Mouse (Mus musculus): Measurements from ENCODE around the gene Cct2. TPM values are rescaled to one million over a fixed set of nuclear protein-coding genes. Genes with fewer than 3 reads are reported as not detected.

Gene Cct2
- 96.9 and 108 TPM in 2 replicates for polyA plus RNA-seq (2012; rRNA removed)

- DNase-seq (ENCODE audit: low read depth), result peak; percentile 45
Measured at GRCm38 (mm10) chr10:117063254-117064021, at the start of gene Cct2. Gene Cct2, minus strand, starts transcription at chr10:117063814.

DNA sequence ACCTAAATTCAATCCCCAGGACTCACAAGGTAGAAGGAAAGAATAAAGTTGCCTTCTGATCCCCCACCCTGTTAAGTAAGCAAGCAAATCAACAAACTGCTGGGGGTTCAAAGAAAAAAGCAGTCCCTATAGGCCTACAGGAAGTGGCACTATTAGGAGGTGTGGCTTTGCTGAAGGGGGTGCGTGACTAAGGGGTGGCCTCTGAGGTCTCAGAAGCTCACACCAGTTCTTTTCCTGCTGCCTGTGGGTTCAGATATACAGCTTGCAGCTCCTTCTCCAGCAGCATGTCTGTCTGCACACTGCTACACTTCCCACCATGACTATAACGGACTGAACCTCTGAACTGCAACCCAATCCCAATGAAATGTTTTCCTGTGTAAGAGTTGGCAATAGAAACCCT, 48.9 kb upstream of the Cct2 start:
- DNase-seq (ENCODE audit: low read depth), result no peak

DNA sequence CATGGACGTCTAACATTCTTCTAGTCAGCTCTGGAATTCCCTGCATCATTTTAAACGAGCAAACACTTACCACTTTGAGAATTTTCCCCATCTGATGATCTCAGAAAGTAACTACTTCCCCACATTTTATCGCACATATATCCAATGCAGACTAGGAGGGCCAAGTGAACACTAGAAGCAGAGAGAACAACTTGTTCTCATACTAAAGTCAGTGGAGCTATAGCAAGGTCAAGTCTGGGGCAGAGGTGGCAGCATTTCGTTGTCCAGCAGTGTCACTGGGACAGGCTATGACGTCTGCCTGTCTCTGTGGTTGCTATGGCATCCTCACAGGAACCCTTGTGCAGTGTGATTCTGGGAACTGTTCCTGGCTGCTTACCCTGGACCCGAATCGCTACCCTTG, 47.8 kb upstream of the Cct2 start:
- DNase-seq (ENCODE audit: low read depth), result no peak

DNA sequence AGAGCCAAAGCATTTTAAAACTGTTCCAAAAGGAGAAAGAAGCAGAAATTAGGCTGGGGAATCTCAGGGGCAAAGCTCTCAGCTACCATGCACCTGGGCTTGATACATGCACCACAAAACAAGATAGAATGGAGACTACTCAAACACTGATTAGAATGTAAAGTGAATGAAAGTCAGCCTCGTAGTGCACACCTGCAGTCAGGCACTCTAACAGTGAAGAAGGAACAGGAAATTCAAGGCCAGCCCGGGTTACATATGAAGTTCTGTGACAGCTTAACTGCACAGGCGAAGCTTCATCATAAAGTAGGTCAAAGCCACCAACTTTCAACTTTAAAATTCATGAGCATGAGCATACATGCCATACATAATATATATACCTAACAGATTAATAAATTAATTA, 46.7 kb upstream of the Cct2 start:
- DNase-seq (ENCODE audit: low read depth), result no peak

GRCm38 (mm10) chr10:117106686-117107085, 43.1 kb upstream of the Cct2 start:
- no peak for DNase-seq (ENCODE audit: low read depth)

DNA sequence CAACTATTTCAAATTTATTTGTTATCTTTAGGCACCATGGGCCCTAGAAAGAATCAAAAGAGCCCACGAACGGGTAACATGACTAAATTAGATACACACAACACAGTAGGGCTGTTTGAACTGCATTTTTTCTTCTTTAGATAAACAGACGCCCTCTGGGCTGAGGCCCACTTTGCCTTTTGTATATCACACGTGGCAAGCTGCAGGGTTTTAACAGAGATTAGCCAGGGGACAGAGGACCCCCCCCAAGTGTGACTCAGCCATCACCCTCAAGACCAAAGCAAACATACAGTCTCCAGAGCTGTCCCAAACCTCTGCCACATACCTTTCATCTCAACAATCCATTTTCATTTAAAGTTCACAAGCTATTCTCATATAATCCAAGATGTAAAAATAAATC, 42.6 kb upstream of the Cct2 start:
- DNase-seq (ENCODE audit: low read depth), result no peak

DNA sequence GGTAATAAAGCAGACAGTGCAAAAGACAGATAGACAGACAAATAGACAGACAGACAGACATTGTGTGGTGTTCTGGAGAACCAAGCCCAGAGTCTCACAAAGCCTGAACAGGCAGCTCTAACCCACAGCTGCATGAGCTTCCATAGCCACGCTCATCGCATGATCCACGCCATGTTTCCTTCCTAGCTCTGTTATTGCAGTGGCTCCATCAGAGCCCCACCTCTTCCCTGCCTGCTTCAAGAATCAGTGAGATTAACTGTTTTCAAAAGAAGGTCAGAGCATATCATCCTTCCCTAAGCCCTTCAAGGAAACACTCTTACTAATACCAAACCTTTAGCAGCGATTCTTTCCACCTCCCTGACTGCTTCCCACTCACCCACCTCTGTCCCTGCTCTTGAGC, 41.4 kb upstream of the Cct2 start:
- no peak for DNase-seq (ENCODE audit: low read depth)

GRCm38 (mm10) chr10:117103854-117104598, 40.4 kb upstream of the Cct2 start:
- DNase-seq (ENCODE audit: low read depth), result no peak

- DNase-seq (ENCODE audit: low read depth), result no peak
Measured at GRCm38 (mm10) chr10:117100175-117100574, 36.6 kb upstream of the Cct2 start.

DNA sequence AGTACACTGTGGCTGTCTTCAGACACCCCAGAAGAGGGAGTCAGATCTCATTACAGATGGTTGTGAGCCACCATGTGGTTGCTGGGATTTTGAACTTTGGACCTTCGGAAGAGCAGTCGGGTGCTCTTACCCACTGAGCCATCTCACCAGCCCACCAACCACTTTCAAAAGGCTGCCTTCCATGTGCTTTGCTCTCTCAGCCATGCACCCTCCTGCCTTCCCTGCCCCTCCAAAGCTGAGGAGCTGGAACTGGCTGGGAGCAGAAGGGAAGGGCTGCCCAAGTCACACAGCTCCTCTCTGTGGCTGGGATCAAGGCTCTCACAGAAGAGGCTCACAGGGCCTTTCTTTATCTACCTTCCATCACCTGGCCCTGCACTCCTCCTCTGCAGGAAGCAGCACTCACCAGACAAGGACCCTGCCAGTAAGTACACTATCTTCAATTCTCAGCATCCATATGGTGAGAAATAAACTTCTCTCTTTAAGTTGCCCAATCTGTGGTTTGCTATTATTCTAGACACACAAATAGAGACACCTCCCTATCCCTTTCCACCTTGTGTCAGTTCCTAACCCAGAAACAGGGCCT, 33.6 kb upstream of the Cct2 start:
- no peak for DNase-seq (ENCODE audit: low read depth)

DNA sequence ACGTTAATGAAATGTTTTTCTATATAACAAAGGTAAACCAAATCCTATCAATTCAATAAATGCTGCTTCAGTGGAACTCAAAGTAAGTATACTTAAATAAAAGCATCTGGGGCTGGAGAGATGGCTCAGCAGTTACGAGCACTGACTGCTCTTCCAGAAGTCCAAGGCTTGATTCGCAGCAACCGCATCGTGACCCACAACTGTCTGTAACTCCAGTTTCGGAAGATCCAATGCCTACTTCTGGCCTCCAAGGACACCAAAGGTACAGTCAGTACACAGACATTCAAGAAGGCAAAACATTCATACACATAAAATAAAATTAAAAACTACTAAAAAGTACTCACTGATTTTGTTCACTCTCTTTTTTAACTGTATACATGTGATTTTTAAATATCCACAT, 32.5 kb upstream of the Cct2 start:
- no peak for DNase-seq (ENCODE audit: low read depth)

DNA sequence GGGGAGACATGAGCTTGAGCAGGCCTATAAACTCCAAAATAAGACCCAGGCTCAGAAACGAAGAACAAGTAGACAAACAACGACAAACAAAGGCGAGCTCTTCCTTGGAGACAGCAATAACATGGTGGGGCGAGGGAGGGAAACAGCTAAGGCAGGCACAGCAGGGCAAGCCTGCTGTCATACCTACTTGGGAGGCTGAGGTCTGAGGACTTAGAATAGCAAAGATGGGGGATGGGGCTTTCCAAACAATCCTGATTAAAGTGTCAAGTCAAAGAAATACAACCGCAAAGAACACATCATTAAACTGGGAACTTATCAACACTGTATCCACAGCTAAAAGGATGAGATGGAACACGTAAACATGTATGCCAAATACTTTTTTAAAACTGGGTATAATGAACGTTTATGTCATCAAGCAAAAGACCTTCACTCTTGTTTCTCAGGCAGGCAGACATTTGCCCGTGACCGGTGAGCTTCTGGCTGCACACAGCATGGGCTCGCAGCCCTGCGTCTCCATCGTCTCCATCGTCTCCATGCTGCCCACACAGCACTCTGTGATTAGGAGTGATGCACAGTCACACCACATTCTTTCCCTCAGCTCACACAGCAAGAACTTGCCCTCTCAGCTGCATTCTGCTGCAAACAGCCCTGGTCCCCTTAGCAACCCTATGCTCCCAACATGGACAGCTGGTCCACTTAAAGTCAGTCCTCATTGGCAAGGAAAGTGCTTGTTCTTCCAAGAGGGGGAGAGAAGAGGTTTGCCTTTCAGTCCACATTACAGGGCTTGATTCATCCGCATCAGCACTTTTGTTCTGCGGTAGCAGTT, 31.1 kb upstream of the Cct2 start:
- no peak for DNase-seq (ENCODE audit: low read depth)

DNA sequence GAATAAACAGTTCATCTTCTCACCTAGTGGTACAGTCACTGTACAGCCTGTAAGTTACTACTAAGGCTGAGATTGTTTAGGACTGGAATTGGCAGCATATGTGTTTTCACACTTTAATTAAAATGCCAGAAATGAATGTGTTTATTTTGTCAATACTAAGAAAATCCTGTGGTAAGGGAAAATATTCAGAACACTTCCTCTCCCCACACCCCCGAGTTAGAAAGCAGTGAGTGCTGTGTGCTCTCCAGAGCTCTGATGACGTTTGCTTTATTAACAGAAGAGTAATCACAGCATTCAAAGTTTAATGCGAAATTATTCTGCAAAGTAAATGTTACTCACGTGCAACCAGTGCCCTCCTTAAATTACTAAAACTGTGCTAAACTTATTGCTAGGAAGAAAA, 26.0 kb upstream of the Cct2 start:
- no peak for DNase-seq (ENCODE audit: low read depth)

DNA sequence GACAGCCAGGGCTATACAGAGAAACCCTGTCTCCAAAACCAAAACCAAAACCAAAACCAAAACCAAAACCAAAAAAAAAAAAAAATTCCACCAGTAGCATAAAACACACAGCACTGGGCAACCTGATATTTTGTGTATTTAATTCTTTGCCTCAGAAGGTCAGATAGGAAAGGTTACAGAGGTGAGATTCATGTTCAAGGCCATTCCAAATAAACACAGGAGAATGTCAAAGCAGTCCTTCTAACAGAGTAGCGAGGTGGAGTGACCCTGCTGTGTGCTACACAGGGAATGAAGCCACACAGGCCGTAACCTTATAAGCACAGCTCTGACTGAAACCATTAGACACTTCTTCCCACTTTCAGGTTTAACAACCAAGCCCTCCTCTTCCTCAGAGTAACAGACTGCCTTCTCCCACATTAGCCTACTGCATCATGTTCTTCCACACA, 18.3 kb upstream of the Cct2 start:
- no peak for DNase-seq (ENCODE audit: low read depth)

- no peak for DNase-seq (ENCODE audit: low read depth)
Measured at GRCm38 (mm10) chr10:117081326-117081725, 17.7 kb upstream of the Cct2 start.

GRCm38 (mm10) chr10:117078284-117078683, 14.7 kb upstream of the Cct2 start:
- DNase-seq (ENCODE audit: low read depth), result no peak

- DNase-seq (ENCODE audit: low read depth), result no peak
Measured at GRCm38 (mm10) chr10:117073176-117073575, 9.6 kb upstream of the Cct2 start.

DNA sequence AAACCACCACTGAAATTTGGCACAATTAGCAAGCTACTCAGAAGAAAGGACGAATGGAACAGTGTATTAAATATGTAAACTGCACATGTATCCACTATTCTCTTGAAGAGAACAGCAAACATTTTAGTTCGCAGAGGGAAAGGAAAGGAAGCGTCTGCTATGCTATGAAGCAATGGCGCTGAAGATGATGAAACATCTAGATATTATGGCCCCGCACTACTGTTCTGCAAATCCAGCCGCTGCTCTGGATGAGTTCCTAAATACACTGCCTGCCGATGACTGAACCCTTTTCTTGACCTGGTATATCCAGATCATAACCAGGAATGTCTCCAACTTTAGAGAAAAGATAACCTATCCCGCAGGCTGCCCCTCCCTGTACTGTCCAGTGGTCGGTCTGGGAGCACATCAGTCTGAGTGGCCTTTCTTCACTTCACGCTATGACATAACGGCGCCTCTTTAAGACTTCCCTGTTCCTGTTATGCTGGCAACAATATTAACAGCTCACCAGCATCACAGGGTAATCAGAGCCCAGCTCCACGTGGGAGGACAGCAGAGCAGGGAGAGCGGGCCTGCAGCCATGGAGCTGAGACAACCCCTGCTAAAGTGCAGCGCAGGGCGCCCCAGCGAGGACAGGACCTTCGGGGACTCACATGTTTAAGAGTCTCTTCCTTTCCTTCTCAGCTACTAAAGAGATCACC, 8.7 kb upstream of the Cct2 start:
- no peak for DNase-seq (ENCODE audit: low read depth)

GRCm38 (mm10) chr10:117069109-117069508, 5.5 kb upstream of the Cct2 start:
- DNase-seq (ENCODE audit: low read depth), result no peak

DNA sequence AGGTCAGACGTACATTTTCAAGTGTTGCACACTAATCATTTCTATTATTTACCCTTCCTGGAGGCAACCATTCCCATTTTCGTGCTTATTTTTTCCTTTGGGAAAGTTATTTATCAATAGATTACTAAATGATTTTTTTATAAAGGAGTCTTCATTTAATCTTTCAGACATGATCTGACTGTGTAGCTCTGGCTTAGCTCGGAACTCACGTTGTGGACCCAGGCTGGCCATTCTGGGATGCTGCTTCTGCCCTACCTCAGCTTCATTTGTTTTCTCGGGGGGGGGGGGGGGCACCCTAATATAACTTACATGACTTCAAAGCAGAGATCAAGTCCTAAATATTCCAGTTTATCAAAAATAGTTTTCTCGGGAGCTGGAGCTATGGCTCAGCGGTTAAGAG, 462 bp upstream of the Cct2 start:
- DNase-seq (ENCODE audit: low read depth), result no peak

DNA sequence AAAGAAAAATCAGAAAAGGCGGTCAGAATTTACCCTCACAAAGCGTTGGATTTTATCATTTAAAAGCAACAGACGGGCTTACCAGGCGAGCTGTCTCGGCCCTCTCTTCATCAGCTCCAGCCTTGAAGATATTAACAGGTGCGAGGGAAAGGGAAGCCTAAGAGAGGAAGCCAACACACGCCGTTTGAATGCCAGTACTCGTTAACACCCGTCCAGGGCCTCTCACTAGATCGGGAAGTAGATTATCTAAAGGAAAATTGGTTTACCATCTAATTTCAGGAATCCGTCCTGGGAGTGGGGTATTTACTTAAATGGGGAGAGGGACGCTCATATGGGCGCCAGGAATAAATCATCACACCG, 740 bp downstream of the Cct2 start:
- no peak for DNase-seq (ENCODE audit: low read depth)

GRCm38 (mm10) chr10:117055668-117056067, 7.9 kb downstream of the Cct2 start:
- no peak for DNase-seq (ENCODE audit: low read depth)

All from gonadal fat pad, adult 2 months (tissue).